Mouse (Mus musculus) thymus, postnatal 36 days (tissue): Measurements from ENCODE around the gene Hepacam.

Experiments
- DNase-seq, 2 experiments: peaks; one replicate each; pipeline ENCODE4 v3.0.0; 2022; ENCODE audit warnings: mixed read lengths in 2 of 2

Hepacam gene

DNA sequence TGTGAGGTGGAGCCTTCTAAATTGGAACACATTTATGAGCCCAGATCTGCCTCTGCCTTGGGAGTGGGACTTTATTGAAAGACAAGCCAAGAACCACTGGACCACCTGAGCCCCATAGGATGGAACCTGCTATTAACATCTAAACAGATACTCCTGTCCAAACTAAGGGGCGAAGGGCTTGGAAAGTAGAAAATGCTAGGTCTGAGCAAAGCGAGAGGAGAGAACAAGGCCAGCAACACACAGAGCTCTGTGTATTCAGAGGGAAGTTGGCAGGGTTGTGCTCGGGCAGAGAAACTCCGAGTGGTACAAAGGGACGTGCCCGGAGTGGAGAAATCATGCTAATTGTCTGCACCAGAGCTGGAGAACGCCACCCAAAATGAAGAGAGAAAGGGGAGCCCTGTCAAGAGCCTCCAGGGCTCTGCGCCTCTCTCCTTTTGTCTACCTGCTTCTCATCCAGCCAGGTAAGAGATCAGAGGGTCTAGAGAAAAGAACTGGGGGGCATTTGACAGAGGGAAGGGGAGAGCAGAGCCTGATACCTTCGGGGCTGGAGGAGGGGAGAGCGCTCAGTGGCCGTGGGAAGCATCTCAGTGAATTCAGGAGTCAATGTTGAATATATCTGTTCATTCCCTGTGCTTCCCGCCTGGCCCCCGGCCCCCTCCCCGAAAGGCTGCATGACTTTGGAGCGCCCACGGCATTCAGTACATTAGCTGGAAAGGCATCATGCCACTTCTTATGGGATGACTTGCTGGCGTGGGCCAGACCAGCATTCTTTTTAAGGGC lies at the start of gene Hepacam:
Hepacam (plus strand) TSS at position 51 of the 780 bp plus-strand sequence.
- no peak for DNase-seq

- DNase-seq = no peak
Observed at GRCm38 (mm10) chr9:37329456-37329855, 37.7 kb upstream of the Hepacam start.

GRCm38 (mm10) chr9:37345406-37345805 lies 21.7 kb upstream of the Hepacam start:
- DNase-seq = no peak

GRCm38 (mm10) chr9:37347184-37347987 lies 19.8 kb upstream of the Hepacam start:
- peak in 1 of 2 experiments; percentile 12 for DNase-seq

DNA sequence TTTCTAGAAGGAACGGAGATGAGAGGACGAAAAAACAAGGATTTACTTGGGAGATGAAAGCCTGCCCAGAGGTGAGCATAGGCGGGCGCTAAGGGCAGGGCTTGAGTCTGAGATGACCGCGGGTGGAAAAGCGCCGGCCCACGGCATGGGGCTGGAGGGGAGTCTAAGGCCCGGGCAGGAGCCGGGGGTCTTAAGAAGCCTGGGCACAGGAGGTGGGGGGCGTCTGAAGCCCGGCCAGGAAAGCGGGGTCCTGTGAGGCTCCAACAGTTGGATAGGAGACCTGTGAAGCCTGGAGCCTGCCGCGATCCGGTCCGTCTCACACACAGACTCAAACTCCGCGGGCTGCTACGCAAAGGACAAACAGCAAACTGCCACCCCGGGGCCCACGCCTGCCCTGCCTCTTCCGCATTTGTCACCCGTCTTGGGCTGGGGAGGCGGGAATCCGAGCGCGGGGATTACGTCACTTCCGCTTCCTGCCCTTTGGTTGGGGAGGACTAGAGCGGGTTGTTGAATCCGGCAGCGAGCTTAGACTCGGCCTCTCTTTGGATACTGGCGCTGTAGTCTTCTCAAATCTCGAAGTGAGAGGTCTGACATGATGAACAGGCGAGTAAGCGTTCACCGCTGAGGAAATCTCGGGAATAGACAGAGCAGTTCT lies 19.0 kb upstream of the Hepacam start, which contains the start of gene Ccdc15:
Ccdc15 (minus strand) TSS at position 445 of the 655 bp plus-strand sequence.
- peak; percentile 97 to 98 for DNase-seq

DNA sequence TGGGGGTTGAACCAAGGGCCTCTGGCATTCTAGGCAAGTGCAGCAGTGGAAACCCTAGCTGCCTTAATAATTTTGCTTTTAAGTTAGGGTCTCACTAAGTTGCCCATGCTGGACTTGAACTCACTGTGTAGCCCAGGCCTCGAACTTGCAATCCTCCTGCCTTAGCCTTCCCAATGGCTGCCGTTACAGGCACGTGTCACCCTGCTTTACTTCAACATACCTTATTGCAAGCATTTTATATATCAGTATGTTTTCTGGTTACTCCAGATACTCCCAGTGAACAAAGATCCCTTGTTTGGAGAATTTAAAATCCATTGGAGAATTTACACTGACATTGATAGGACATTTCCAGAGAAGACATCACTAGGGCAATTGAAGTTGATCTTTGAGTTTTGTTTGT lies 18.1 kb upstream of the Hepacam start:
- DNase-seq = no peak

- DNase-seq = no peak
Observed at GRCm38 (mm10) chr9:37351266-37351665, 15.9 kb upstream of the Hepacam start.

DNA sequence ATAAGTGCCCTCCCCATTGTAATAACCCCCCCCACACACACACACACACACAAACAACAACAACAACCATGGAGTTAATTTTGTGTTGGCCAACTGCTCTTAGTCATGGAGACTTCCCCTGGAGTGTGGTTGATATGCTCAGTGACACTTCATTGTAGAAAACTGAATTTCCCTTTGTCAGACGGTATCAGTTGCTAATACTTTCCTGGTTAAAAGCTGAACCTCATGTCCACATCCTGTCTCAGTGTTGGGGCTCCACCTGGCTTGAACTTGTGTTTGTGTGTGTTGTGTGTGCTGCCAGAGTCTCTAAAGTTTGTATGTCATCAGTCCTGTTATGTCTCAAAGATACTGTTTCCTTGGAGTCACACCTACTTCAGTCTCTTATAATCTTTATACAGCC lies 12.7 kb upstream of the Hepacam start:
- DNase-seq = no peak

DNA sequence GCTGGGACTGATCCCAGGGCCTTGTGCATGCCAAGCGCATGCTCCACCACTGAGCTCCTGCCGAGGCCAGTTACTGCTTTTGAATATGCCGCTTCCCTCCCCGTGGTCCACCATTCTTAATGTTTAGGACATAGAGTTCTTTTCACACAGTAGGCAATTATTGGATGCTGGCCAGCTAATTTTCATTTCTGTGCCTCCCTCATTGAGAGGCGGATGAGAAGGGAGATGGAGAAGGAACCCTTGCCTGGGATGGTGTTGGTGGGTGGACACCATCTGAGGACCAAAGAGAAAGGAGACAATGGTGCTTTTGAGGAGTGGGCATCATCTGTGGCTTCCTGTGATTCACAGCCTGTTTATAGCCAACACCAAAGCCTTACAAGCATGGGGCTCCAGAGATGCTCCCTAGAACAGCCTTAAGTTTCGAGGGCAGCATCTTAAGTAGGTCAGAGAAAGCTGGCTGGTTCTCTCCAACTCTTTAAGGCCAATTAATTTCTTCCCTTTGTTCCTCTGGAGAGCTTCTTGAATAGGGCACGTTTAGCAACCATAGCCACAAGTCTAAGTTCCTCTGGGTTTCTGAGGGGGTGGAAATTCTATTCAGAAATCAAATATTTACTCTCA lies 8.3 kb upstream of the Hepacam start:
- DNase-seq = no peak

DNA sequence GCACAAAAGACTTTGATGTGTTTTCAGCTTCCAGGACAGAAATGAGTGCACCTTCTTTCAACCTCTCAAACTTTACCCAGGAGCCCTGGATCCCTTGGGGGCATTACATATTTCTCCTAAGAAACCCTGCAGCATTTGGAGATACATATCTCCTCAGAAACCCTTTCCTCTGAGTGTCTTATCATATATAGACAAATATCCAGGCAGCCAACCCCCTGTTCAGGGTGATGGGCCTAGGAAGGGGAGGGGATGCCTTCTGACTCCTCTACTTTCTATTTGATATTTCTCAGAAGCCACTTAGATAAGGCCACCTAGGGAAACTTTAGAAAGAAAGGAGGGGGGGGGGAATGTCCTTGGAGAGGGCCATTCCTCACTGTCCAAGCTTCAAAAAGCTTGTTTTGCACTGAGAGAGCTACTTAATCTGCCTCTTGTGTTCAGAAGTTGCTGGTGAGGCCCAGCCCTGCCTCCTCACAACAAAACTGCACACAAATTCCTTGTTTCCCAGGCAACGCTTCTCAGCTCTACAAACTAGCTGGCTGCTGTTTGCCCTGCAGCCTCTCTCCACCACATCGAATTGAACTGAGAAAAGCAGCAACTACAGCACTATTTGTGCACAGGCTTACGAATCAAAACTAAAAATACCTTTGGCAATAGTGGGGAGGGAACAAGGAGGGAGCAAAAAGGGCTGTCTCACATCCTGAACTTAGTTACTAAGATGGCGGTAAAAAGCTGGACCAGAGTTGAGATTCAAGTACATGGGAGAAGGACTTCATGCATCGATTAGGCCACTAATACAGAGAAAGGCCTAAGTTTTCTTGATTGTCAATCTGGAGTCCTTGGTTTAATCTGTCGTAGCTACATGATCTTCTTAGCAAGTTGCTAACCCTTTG lies 7.6 kb upstream of the Hepacam start:
- no peak for DNase-seq

- no peak for DNase-seq
Observed at GRCm38 (mm10) chr9:37362084-37362483, 5.1 kb upstream of the Hepacam start.

- no peak for DNase-seq
Observed at GRCm38 (mm10) chr9:37362881-37363280, 4.3 kb upstream of the Hepacam start.

- DNase-seq = no peak
Observed at GRCm38 (mm10) chr9:37363551-37363950, 3.6 kb upstream of the Hepacam start.

DNA sequence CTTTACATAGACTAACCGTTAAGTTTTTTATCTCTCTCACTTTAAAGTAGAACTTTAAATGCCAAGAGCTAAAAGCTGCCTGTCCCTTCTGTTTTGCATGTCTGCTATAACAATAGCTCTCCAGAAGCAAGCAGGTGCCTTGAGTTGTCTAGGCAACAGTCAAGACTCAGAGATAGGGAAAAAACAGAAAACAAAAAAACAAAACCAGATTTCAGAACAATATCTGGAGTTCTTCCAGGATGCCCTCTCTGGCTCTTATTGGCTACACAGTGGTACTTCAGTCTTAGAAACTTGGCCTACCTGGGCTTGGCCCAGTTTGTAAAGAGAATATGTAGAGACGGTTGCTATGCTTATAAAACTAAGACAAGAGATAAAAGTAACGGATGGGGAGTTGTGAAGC lies 2.8 kb upstream of the Hepacam start:
- DNase-seq = no peak

DNA sequence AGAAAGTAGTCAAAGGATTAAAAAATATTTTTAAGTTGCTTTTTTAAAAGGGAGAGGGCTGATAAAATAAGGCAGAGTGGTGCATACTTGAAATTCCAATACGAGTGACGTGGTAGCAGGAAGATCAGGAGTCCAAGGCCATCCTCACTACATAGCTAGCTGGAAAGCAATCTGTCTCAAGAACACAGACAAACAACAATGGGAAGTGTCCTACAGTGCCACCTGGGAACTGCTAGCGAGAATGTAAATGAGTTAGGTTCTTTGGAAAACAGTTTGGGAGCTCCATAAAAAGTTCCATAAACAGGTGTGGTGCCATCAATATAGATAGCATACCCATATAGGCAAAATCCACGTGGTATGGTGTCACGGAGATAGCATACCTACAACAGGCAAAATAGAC lies 1.4 kb upstream of the Hepacam start:
- DNase-seq = no peak

- DNase-seq = no peak
Observed at GRCm38 (mm10) chr9:37368081-37368830, 1.1 kb downstream of the Hepacam start.

DNA sequence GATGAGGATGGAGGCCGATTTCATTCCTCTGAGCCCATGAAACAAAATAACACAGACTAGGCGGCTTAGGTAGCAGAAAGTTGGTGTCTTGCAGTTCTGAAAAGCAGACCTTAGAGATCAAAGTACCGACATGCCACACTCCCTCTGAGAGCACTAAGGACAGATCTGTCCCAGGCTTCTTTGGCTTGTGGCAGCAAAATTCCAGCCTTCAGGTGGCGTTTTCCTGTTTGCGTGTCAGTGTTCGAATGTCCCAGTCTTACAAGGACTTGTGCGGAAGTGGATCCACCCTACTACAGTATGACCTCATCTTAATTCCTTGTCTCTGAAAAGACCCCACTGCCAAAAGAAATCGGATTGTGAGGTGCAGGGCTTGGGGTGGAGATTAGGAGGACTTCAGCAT lies 1.7 kb downstream of the Hepacam start:
- DNase-seq = no peak

DNA sequence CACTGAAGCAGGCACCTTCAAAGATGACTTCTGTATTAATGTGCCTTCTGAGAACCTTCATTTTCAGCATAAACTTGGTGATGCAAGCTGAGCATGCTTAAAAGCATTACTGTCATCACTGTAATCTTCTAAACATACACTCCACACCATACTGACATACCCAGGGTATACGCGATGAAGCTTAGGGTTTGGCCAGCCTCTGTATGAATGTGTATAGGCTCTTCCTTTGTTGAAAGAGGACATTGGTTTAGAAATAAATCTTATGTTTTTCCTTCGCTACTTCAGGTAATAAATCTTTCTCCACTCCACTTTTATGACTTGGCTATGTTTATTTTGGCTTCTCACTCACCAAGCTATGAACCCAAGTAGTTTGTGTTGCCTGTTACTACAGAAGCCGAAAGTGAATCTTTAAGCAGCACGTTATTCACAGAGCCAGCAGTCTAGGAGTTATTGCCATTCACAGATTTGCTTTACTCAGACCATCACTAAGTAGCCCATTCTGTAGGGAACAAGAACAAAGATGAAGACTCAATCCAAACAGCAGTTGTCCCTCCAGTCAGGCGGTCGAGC lies 4.2 kb downstream of the Hepacam start:
- no peak for DNase-seq

DNA sequence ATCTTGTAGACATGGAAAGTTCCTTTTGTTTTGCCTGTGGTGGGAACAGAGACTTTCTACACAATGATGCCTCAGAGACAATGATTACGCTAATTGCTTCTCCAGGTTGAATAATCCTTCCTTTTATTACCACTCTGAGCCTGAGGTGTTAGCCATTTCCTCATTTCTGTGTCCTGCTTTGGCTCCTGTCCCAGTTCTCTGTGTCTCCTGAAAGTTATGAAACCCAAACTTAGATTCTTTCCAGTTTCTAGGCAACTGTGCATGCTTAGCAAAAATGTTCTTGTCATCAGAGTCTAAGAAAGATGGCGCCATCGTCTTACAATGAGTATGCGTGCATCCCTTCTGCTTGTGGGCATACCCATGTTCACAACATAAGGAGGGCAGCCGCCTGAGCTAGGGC lies 8.6 kb downstream of the Hepacam start:
- DNase-seq = no peak

DNA sequence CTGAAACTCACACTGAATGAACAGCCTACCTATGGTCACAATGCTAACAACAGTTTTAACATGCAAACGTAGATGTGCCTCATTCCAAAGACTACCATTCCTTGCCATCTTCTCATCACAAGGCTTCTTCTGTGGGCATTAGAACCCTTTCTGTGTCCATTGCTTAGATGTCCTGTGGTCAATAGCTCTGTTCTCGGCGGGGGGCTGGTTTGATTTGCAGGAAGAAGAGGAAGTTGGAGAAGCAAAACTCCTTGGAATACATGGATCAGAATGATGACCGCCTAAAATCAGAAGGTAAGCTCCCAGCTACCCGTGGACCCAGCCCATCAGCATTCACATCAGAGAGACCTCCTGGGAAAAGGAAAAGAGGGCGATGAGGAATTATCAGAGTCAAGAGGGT lies 16.0 kb downstream of the Hepacam start:
- DNase-seq = no peak
